Mouse (Mus musculus): Measurements from ENCODE around the gene Jag2. TPM values are rescaled to one million over a fixed set of nuclear protein-coding genes. Genes with fewer than 3 reads are reported as not detected.

Gene Jag2
- polyA plus RNA-seq, 1 experiment from 2014 or later, result 3.5 TPM

- no peak for ATAC-seq (replicated peaks; ENCODE audit: low FRiP score)
- H3K36me3 ChIP-seq, result no peaks in the 10 kb centered on the region
- H3K4me3 ChIP-seq (replicated peaks), result no peak overlapping the region
- H3K9ac ChIP-seq, result no peak overlapping the region
- no peak overlapping the region for H3K4me2 ChIP-seq
- no peak overlapping the region for H3K27ac ChIP-seq
- no peaks in the 10 kb centered on the region for H3K27me3 ChIP-seq
- no peaks in the 10 kb centered on the region for H3K9me3 ChIP-seq (replicated peaks)
- 61% methylated on average over 7 of the region's 7 CpGs for WGBS
- H3K4me1 ChIP-seq, result peaks cover 25% of the 10 kb centered on the region
Measured at GRCm38 (mm10) chr12:112860765-112861164, 68.8 kb downstream of the Jag2 start.

- H3K9me3 ChIP-seq (replicated peaks), result no peaks in the 10 kb centered on the region
- WGBS, result 66% methylated on average over 8 of the region's 8 CpGs
- no peak for ATAC-seq (replicated peaks; ENCODE audit: low FRiP score)
Measured at GRCm38 (mm10) chr12:112859930-112860329, 69.6 kb downstream of the Jag2 start.

GRCm38 (mm10) chr12:112858581-112859336 lies 70.8 kb downstream of the Jag2 start:
- Histone ChIP-seq H3K9ac (no peak overlapping the region), H3K27me3 (no peaks in the 10 kb centered on the region), H3K4me1 (peaks cover 25% of the 10 kb centered on the region), H3K4me2 (no peak overlapping the region), H3K36me3 (no peaks in the 10 kb centered on the region), H3K4me3 (replicated peaks) (no peak overlapping the region), H3K9me3 (replicated peaks) (no peaks in the 10 kb centered on the region), H3K27ac (no peak overlapping the region)
- no peak for ATAC-seq (replicated peaks; ENCODE audit: low FRiP score)
- 91% methylated on average over 9 of the region's 9 CpGs for WGBS

More at GRCm38 (mm10) chr12:112859930-112860329, 69.6 kb downstream of the Jag2 start:
- H3K36me3 ChIP-seq, result no peaks in the 10 kb centered on the region
- H3K27me3 ChIP-seq, result no peaks in the 10 kb centered on the region
- no peak overlapping the region for H3K27ac ChIP-seq
- no peak overlapping the region for H3K4me2 ChIP-seq
- peaks cover 25% of the 10 kb centered on the region for H3K4me1 ChIP-seq
- no peak overlapping the region for H3K9ac ChIP-seq
- H3K4me3 ChIP-seq (replicated peaks), result no peak overlapping the region

Small RNA genes lying within 50 kb of the gene (microRNA-seq; reads per million reads assigned to microRNA genes)
- gene Mir6941, result not detected

Other genes with a start within 250 kb of the Jag2 start
- 15.8 and 16.6 TPM in 2 replicates for gene Cep170b, start 209.3 kb downstream of the Jag2 start, polyA plus RNA-seq (2015; fragmentation: Nextera tagmentation; extraction: Ambion mirVana)
- 7.9 and 10.4 TPM in 2 replicates for gene Pld4, start 169.1 kb downstream of the Jag2 start, polyA plus RNA-seq (2015; fragmentation: Nextera tagmentation; extraction: Ambion mirVana)
- 1.0 and 1.8 TPM in 2 replicates for gene Ahnak2, start 127.1 kb downstream of the Jag2 start, polyA plus RNA-seq (2015; fragmentation: Nextera tagmentation; extraction: Ambion mirVana)
- 11.2 and 11.9 TPM in 2 replicates for gene Clba1, start 120.8 kb downstream of the Jag2 start, polyA plus RNA-seq (2015; fragmentation: Nextera tagmentation; extraction: Ambion mirVana)
- gene Cdca4, start 100.4 kb downstream of the Jag2 start, polyA plus RNA-seq (2015; fragmentation: Nextera tagmentation; extraction: Ambion mirVana), result 113 and 122 TPM in 2 replicates
- gene Gpr132, start 61.5 kb downstream of the Jag2 start, polyA plus RNA-seq (2015; fragmentation: Nextera tagmentation; extraction: Ambion mirVana), result 0.12 and 0.14 TPM in 2 replicates
- 87.5 and 88.5 TPM in 2 replicates for gene Nudt14, start 12.3 kb upstream of the Jag2 start, polyA plus RNA-seq (2015; fragmentation: Nextera tagmentation; extraction: Ambion mirVana)
- gene Btbd6, start 46.7 kb upstream of the Jag2 start, polyA plus RNA-seq (2015; fragmentation: Nextera tagmentation; extraction: Ambion mirVana), result 24.7 and 25.3 TPM in 2 replicates
- 62.4 and 70.4 TPM in 2 replicates for gene Brf1, start 70.9 kb upstream of the Jag2 start, polyA plus RNA-seq (2015; fragmentation: Nextera tagmentation; extraction: Ambion mirVana)
- 12.6 and 14.3 TPM in 2 replicates for gene Pacs2, start 84.7 kb upstream of the Jag2 start, polyA plus RNA-seq (2015; fragmentation: Nextera tagmentation; extraction: Ambion mirVana)
- 0.80 TPM in 1 of 2 replicates, not detected in the other for gene Tex22, start 144.7 kb upstream of the Jag2 start, polyA plus RNA-seq (2015; fragmentation: Nextera tagmentation; extraction: Ambion mirVana)
- 16.0 and 16.3 TPM in 2 replicates for gene Mta1, start 168.5 kb upstream of the Jag2 start, polyA plus RNA-seq (2015; fragmentation: Nextera tagmentation; extraction: Ambion mirVana)
- gene Crip2, start 210.5 kb upstream of the Jag2 start, polyA plus RNA-seq (2015; fragmentation: Nextera tagmentation; extraction: Ambion mirVana), result 203 and 210 TPM in 2 replicates
- gene Crip1, start 216.5 kb upstream of the Jag2 start, polyA plus RNA-seq (2015; fragmentation: Nextera tagmentation; extraction: Ambion mirVana), result 309 and 310 TPM in 2 replicates
- gene Tedc1, start 226.6 kb upstream of the Jag2 start, polyA plus RNA-seq (2015; fragmentation: Nextera tagmentation; extraction: Ambion mirVana), result 40.2 and 42.0 TPM in 2 replicates

Measured in kidney, embryonic 15.5 days (tissue).